Mouse (Mus musculus) midbrain, embryonic 13.5 days (tissue): ENCODE data around the gene Ripply2. TPM values are rescaled to one million over a fixed set of nuclear protein-coding genes. Genes with fewer than 3 reads are reported as not detected.

Source experiments
- ATAC-seq: fragments of 200-750 bp; cut with Nextera tagmentation; 2 replicates; pipeline ENCODE4 v1.8.0; 2017; ENCODE audit warnings: mild to moderate bottlenecking, moderate TSS enrichment, moderate library complexity
- H3K27ac ChIP-seq: fragments of 300-500 bp; sonication (generic); 2 replicates; pipeline ENCODE4 v1.5.1; 2015; ENCODE audit warnings: inconsistent platforms, mild to moderate bottlenecking, moderate library complexity
- H3K27me3 ChIP-seq: fragments of 300-500 bp; sonication (generic); 2 replicates; pipeline ENCODE4 v1.6.1; 2015; ENCODE audit warnings: mild to moderate bottlenecking, inconsistent platforms
- H3K36me3 ChIP-seq: fragments of 300-500 bp; sonication (generic); 2 replicates; pipeline ENCODE4 v1.6.1; 2015; ENCODE audit warnings: mild to moderate bottlenecking, inconsistent platforms
- H3K4me1 ChIP-seq: fragments of 300-500 bp; sonication (generic); replicated peaks from 2 replicates; pipeline ENCODE4 v1.6.1; 2015; ENCODE audit warnings: inconsistent platforms
- H3K4me2 ChIP-seq: fragments of 300-500 bp; sonication (generic); replicated peaks from 2 replicates; pipeline ENCODE4 v1.6.1; 2015; ENCODE audit warnings: moderate library complexity, mild to moderate bottlenecking, inconsistent platforms
- H3K4me3 ChIP-seq: fragments of 300-500 bp; sonication (generic); replicated peaks from 2 replicates; pipeline ENCODE4 v1.5.1; 2015; ENCODE audit warnings: mild to moderate bottlenecking, inconsistent platforms
- H3K9ac ChIP-seq: fragments of 300-500 bp; sonication (generic); replicated peaks from 2 replicates; pipeline ENCODE4 v1.6.1; 2015; ENCODE audit warnings: mild to moderate bottlenecking, inconsistent platforms
- H3K9me3 ChIP-seq: fragments of 300-500 bp; sonication (generic); 2 replicates; pipeline ENCODE4 v1.6.1; 2016; ENCODE audit warnings: mild to moderate bottlenecking, inconsistent platforms
- WGBS: fragments of 180-500 bp; shearing (Covaris S2); methylation state at CpG from one replicate; pipeline ENCODE4 v1.1.7; 2015; 5-methylcytosine and 5-hydroxymethylcytosine counted together
- polyA plus RNA-seq: library from polyadenylated mRNA; unstranded; fragments of >200 nt; fragmentation: Nextera tagmentation; extraction: Ambion mirVana; gene quantifications from 2 replicates; pipeline ENCODE4 v1.2.1, GENCODE M21; 2015

Gene Ripply2
- polyA plus RNA-seq, 1 experiment from 2014 or later = 6.2 TPM

DNA sequence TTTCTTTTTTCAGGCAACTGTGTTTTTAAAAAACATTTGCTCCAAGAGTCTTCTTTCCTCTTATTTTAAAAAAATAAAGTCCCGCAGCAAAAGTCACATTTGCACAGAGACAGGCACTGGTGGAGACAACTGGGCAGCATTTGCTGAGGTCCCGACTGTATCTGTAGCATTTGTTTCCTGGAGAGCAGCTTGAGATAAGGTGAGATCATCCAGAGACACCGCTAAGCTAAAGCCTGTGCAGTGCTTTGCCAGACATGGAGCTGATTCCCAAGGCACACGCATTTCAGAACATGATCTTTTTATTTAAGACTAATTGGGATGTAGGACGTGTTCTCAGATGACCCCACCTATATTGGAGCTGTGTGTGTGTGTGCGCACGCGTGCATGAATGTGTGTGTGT lies 23.6 kb upstream of the Ripply2 start:
- no peaks in the 10 kb centered on the region for H3K9me3 ChIP-seq
- H3K9ac ChIP-seq = no peak overlapping the region
- H3K27ac ChIP-seq = no peak overlapping the region
- no peak overlapping the region for H3K4me3 ChIP-seq
- H3K4me2 ChIP-seq = no peak overlapping the region
- WGBS = 86% methylated on average over 8 of the region's 8 CpGs
- H3K36me3 ChIP-seq = no peaks in the 10 kb centered on the region
- no peak for ATAC-seq
- H3K4me1 ChIP-seq = no peaks in the 10 kb centered on the region
- H3K27me3 ChIP-seq = no peaks in the 10 kb centered on the region

DNA sequence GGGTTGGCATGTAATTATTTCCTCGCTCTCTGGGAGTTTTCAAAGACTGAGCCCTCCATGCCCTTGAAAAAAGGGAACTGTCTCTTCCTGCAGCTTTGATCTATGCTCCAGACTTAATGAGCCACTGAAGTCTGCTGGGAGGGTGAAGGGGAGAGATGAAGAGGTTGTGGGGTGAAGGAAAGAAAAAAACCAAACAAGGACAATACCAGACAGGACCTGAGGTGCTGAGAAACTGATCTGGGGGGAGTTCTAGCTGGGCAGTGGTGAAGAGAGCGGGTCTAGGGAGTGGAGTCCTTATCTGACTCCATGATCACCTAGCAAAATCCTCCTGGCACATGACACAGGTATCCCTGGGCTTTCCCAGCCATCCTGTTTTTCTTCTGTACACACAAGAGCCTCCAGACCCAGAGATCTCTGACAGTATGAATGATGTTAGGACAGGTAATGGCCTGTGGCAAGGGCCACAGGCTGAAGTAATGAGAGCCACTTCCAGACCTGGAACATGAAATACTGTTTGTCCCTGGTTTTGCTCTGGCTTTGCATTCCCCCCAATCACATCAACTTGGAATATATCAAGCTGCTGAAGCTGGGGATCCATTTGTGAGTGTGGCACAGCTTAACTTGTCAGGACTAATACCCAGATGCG lies 18.2 kb upstream of the Ripply2 start:
- no peaks in the 10 kb centered on the region for H3K36me3 ChIP-seq
- 58% methylated on average over 3 of the region's 3 CpGs for WGBS
- H3K4me3 ChIP-seq = no peak overlapping the region
- H3K27me3 ChIP-seq = no peaks in the 10 kb centered on the region
- no peaks in the 10 kb centered on the region for H3K9me3 ChIP-seq
- ATAC-seq = no peak
- H3K27ac ChIP-seq = no peak overlapping the region
- H3K4me2 ChIP-seq = no peak overlapping the region
- H3K4me1 ChIP-seq = no peaks in the 10 kb centered on the region
- no peak overlapping the region for H3K9ac ChIP-seq

- no peak overlapping the region for H3K4me3 ChIP-seq
- WGBS = 81% methylated on average over 2 of the region's 2 CpGs
- no peak overlapping the region for H3K4me2 ChIP-seq
- H3K27me3 ChIP-seq = no peaks in the 10 kb centered on the region
- H3K36me3 ChIP-seq = no peaks in the 10 kb centered on the region
- no peaks in the 10 kb centered on the region for H3K9me3 ChIP-seq
- ATAC-seq = no peak
- H3K4me1 ChIP-seq = no peaks in the 10 kb centered on the region
- H3K27ac ChIP-seq = no peak overlapping the region
- H3K9ac ChIP-seq = no peak overlapping the region
Measured at GRCm38 (mm10) chr9:86999956-87000582, 15.3 kb upstream of the Ripply2 start.

- H3K4me1 ChIP-seq = no peaks in the 10 kb centered on the region
- ATAC-seq = no peak
- H3K27me3 ChIP-seq = no peaks in the 10 kb centered on the region
- H3K9ac ChIP-seq = no peak overlapping the region
- no peak overlapping the region for H3K4me3 ChIP-seq
- WGBS = 75% methylated on average over 6 of the region's 6 CpGs
- H3K4me2 ChIP-seq = no peak overlapping the region
- no peaks in the 10 kb centered on the region for H3K36me3 ChIP-seq
- no peak overlapping the region for H3K27ac ChIP-seq
- no peaks in the 10 kb centered on the region for H3K9me3 ChIP-seq
Measured at GRCm38 (mm10) chr9:87004701-87005434, 10.5 kb upstream of the Ripply2 start.

DNA sequence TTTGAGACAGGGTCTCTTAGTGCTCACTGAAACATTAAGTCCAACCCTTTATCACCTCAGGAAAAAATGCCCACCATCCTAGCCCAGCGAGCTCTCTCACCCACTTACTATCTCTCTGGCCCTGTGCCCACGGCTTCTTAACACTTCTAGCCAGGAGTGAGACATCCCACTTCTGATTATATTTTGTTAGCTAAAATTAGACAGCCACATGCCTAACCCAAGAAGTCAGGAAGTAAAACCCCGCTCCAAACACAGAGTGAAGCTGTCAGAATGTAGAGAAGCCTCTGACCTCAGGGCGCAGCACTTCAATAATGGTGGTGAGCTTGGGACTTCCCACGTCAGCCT lies 9.9 kb upstream of the Ripply2 start:
- Histone ChIP-seq H3K4me1 (no peaks in the 10 kb centered on the region), H3K9ac (no peak overlapping the region), H3K36me3 (no peaks in the 10 kb centered on the region), H3K27ac (no peak overlapping the region), H3K9me3 (no peaks in the 10 kb centered on the region), H3K4me3 (no peak overlapping the region), H3K27me3 (no peaks in the 10 kb centered on the region), H3K4me2 (no peak overlapping the region)
- 69% methylated on average over 5 of the region's 5 CpGs for WGBS
- ATAC-seq = no peak

DNA sequence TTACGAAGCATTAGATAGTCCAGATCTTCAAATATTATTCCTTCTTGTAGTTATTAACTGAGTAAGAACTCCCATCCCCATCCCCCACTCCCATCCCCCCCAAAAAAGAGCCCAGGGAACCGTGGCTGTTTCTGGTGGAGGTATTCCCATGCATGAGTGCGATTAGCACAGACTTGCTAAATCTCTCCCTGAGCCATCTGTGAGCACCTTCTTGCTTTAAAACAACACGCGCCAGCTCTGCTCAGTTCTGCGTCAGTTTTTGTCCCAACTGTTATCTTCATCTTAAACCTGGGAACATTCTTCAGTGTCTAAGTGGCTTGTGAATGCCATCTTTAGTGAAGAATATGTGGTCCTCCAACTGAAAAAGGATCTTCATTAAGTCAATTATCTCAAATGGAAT lies 6.8 kb upstream of the Ripply2 start:
- H3K9ac ChIP-seq = no peak overlapping the region
- no peaks in the 10 kb centered on the region for H3K4me1 ChIP-seq

GRCm38 (mm10) chr9:87008919-87009318 lies 6.4 kb upstream of the Ripply2 start:
- no peaks in the 10 kb centered on the region for H3K4me1 ChIP-seq
- H3K4me2 ChIP-seq = no peak overlapping the region
- H3K27ac ChIP-seq = no peak overlapping the region
- no peak overlapping the region for H3K4me3 ChIP-seq
- no peaks in the 10 kb centered on the region for H3K36me3 ChIP-seq
- ATAC-seq = no peak
- H3K9me3 ChIP-seq = no peaks in the 10 kb centered on the region
- H3K9ac ChIP-seq = no peak overlapping the region
- 89% methylated on average over 1 of the region's 1 CpGs for WGBS
- peaks cover 4% of the 10 kb centered on the region for H3K27me3 ChIP-seq

More for the DNA sequence above, 6.8 kb upstream of the Ripply2 start:
- Histone ChIP-seq H3K27ac (no peak overlapping the region), H3K36me3 (no peaks in the 10 kb centered on the region), H3K4me3 (no peak overlapping the region), H3K9me3 (no peaks in the 10 kb centered on the region), H3K4me2 (no peak overlapping the region), H3K27me3 (0 out of 2 replicates have a peak, but pooled peaks cover 2% of the 10 kb centered on the region)
- 80% methylated on average over 6 of the region's 6 CpGs for WGBS
- ATAC-seq = no peak

GRCm38 (mm10) chr9:87015938-87016294 lies 579 bp downstream of the Ripply2 start:
- H3K27me3 ChIP-seq = peaks cover 37% of the 10 kb centered on the region
- peak overlapping the region; percentile 62 for H3K4me3 ChIP-seq
- peak overlapping the region; percentile 56; the same call in 1 of the 2 replicates for H3K27ac ChIP-seq
- ATAC-seq = peak; percentile 89
- no peaks in the 10 kb centered on the region for H3K9me3 ChIP-seq
- no peaks in the 10 kb centered on the region for H3K36me3 ChIP-seq
- H3K4me2 ChIP-seq = peak overlapping the region; percentile 84
- WGBS = 10% methylated on average over 10 of the region's 10 CpGs
- peak overlapping the region; percentile 78 for H3K9ac ChIP-seq
- H3K4me1 ChIP-seq = peaks cover 17% of the 10 kb centered on the region; the same call in 1 of the 2 replicates

- peak; percentile 99 for ATAC-seq
- H3K27me3 ChIP-seq = peaks cover 11% of the 10 kb centered on the region; the same call in 1 of the 2 replicates
- under 1% methylated on average over 50 of the region's 52 CpGs for WGBS
- H3K4me3 ChIP-seq = peak within 1 kb of the TSS; percentile 86
- peaks cover 25% of the 10 kb centered on the region for H3K4me1 ChIP-seq
- H3K36me3 ChIP-seq = no peaks in the 10 kb centered on the region
- H3K4me2 ChIP-seq = peak within 1 kb of the TSS; percentile 80
- H3K9me3 ChIP-seq = no peaks in the 10 kb centered on the region
- H3K9ac ChIP-seq = peak within 1 kb of the TSS; percentile 82
- H3K27ac ChIP-seq = peak within 1 kb of the TSS; percentile 77
Measured at GRCm38 (mm10) chr9:87021778-87022523, 6.6 kb downstream of the Ripply2 start, which contains the start of gene Cyb5r4. TSS of gene Cyb5r4 (plus strand) at chr9:87022014.

- Histone ChIP-seq H3K36me3 (peaks cover 6% of the 10 kb centered on the region), H3K4me3 (no peak overlapping the region), H3K4me1 (peaks cover 29% of the 10 kb centered on the region), H3K4me2 (no peak overlapping the region), H3K9me3 (no peaks in the 10 kb centered on the region), H3K27ac (no peak overlapping the region), H3K27me3 (no peaks in the 10 kb centered on the region), H3K9ac (no peak overlapping the region)
- 78% methylated on average over 6 of the region's 6 CpGs for WGBS
- ATAC-seq = no peak
Measured at GRCm38 (mm10) chr9:87025764-87026163, 10.4 kb downstream of the Ripply2 start.

- 44% methylated on average over 8 of the region's 8 CpGs for WGBS
- Histone ChIP-seq H3K4me3 (no peak overlapping the region), H3K4me2 (no peak overlapping the region), H3K36me3 (peaks cover 11% of the 10 kb centered on the region), H3K9ac (no peak overlapping the region), H3K4me1 (peaks cover 23% of the 10 kb centered on the region), H3K9me3 (no peaks in the 10 kb centered on the region), H3K27me3 (no peaks in the 10 kb centered on the region), H3K27ac (no peak overlapping the region)
- ATAC-seq = peak; percentile 74
Measured at GRCm38 (mm10) chr9:87027423-87028084, 12.2 kb downstream of the Ripply2 start.
